Mouse (Mus musculus) cerebellum, adult (tissue): ENCODE data around the gene Fbxl15.

ENCODE experiments used
- ATAC-seq: cut with Nextera tagmentation; 2 replicates; pipeline ENCODE4 v1.9.2; 2017; ENCODE audit warnings: mild to moderate bottlenecking, moderate library complexity, mixed read lengths; ENCODE audit not compliant: insufficient number of reproducible peaks, low FRiP score, low TSS enrichment

Fbxl15 gene

GRCm38 (mm10) chr19:46307781-46308180 is 20.2 kb upstream of the Fbxl15 start:
- no peak for ATAC-seq

- no peak for ATAC-seq
Measured at GRCm38 (mm10) chr19:46308303-46308702, 19.7 kb upstream of the Fbxl15 start.

- ATAC-seq = peak; percentile 60; the same call in 1 of the 2 replicates
Measured at GRCm38 (mm10) chr19:46308706-46309435, 19.1 kb upstream of the Fbxl15 start.

GRCm38 (mm10) chr19:46309651-46310305 is 18.2 kb upstream of the Fbxl15 start:
- ATAC-seq = no peak

- ATAC-seq = no peak
Measured at GRCm38 (mm10) chr19:46310312-46310865, 17.6 kb upstream of the Fbxl15 start.

GRCm38 (mm10) chr19:46311341-46311740 is 16.6 kb upstream of the Fbxl15 start:
- no peak for ATAC-seq

- no peak for ATAC-seq
Measured at GRCm38 (mm10) chr19:46312566-46312965, 15.4 kb upstream of the Fbxl15 start.

GRCm38 (mm10) chr19:46313116-46313515 is 14.9 kb upstream of the Fbxl15 start:
- ATAC-seq = no peak

GRCm38 (mm10) chr19:46313591-46313990 is 14.4 kb upstream of the Fbxl15 start:
- no peak for ATAC-seq

GRCm38 (mm10) chr19:46314151-46314601 is 13.8 kb upstream of the Fbxl15 start:
- no peak for ATAC-seq

GRCm38 (mm10) chr19:46314872-46315742 is 12.9 kb upstream of the Fbxl15 start:
- no peak for ATAC-seq

- ATAC-seq = no peak
Measured at GRCm38 (mm10) chr19:46315752-46316610, 12.0 kb upstream of the Fbxl15 start.

GRCm38 (mm10) chr19:46316846-46317545 is 11.0 kb upstream of the Fbxl15 start:
- ATAC-seq = no peak

- no peak for ATAC-seq
Measured at GRCm38 (mm10) chr19:46317546-46317885, 10.5 kb upstream of the Fbxl15 start.

- ATAC-seq = no peak
Measured at GRCm38 (mm10) chr19:46318031-46318471, 9.9 kb upstream of the Fbxl15 start.

- no peak for ATAC-seq
Measured at GRCm38 (mm10) chr19:46318586-46319378, 9.2 kb upstream of the Fbxl15 start.

GRCm38 (mm10) chr19:46320076-46320785 is 7.8 kb upstream of the Fbxl15 start:
- ATAC-seq = no peak
